Mouse (Mus musculus): ENCODE data around the gene Prdm8. TPM values are rescaled to one million over a fixed set of nuclear protein-coding genes. Genes with fewer than 3 reads are reported as not detected.
A peak's percentile ranks its signal among the peaks of the same experiment; 100 is the strongest.

Gene Prdm8
- total RNA-seq, 2 experiments from 2014 or later = 33.4 to 34.4 TPM

DNA sequence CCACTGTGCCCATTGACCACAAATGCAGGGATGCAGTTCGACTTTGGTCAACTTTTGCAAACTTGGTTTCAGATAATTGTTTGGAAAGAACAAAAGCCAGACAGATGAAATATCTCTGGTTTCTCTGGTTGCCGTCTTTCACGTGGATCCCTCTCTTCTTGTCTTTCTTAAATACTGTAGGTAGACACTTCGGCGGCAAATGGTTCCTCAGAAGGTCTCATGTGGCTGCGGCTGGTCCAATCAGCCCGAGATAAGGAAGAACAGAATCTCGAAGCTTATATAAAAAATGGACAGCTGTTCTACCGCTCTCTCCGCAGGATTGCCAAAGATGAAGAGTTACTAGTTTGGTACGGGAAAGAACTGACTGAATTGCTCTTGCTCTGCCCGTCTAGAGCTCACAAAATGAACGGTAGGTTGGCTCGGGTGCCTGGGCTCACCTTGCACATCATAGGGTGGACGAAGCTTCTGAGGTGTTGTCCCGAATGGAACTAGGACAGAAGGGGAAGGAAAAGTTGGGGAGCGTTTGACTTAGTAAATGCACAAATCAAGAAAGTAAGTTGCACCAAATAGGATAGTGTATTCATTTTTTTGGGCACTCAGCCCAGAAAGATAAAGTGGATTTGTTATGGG, 17.4 kb downstream of the Prdm8 start:
- DNase-seq (ENCODE audit: low spot score in 2 of 2) = peak in 1 of 2 experiments; percentile 33

DNA sequence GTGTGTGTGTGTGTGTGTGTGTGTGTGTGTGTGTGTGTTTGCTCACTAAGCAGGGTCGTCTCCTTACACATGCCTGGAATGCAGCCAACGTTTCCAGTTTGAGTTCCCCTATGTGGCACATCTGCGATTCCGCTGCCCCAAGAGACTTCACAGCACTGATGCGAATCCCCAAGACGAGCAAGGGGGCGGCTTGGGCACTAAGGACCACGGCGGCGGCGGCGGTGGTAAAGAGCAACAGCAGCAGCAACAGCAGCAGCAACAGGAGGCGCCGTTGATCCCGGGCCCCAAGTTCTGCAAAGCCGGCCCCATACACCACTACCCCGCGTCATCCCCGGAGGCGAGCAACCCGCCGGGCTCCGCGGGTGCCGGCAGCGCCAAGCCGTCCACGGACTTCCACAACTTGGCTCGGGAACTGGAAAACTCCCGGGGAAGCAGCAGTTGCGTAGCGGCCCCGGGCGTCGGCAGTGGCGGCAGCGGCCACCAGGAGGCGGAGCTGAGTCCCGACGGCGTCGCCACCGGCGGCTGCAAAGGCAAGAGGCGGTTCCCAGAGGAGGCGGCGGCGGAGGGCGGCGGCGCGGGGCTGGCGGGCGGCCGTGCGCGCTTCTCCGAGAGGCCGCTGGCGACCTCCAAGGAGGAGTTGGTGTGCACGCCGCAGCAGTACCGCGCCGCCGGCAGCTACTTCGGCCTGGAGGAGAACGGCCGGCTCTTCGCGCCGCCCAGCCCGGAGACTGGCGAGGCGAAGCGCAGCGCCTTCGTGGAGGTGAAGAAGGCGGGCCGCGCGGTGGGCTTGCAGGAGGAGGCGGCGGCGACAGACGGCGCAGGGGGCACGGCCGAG, 18.2 kb downstream of the Prdm8 start:
- DNase-seq (ENCODE audit: low spot score in 2 of 2) = peak; percentile 76 to 84

DNA sequence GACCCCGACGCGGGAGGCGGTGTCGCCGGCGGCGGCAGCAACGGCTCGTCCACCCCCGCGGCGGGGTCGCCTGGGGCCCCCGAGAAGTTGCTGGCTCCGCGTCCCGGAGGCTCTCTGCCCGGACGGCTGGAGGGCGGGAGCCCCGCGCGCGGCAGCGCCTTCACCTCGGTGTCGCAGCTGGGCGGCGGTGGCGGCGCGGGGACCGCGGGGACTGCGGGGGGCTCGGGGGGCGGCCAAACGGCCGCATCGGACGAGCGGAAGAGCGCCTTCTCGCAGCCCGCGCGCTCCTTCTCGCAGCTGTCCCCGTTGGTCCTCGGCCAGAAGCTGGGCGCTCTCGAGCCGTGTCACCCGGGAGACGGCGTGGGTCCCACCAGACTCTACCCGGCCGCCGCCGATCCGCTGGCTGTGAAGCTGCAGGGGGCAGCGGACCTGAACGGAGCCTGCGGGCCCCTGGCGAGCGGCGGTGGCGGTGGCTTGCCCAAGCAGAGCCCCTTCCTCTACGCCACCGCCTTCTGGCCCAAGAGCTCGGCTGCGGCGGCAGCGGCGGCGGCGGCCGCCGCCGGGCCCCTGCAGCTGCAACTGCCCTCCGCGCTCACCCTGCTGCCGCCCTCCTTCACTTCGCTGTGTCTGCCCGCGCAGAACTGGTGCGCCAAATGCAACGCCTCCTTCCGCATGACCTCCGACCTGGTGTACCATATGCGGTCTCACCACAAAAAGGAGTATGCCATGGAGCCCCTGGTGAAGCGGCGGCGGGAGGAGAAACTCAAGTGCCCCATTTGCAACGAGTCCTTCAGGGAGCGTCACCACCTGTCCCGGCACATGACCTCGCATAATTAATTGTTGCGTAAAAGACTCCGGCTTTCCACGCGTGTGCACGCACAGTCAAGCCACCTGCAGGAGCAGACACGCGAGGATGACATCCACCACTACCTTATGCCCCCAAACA, 19.1 kb downstream of the Prdm8 start:
- DNase-seq (ENCODE audit: low spot score in 2 of 2) = peak in 1 of 2 experiments; percentile 35

DNA sequence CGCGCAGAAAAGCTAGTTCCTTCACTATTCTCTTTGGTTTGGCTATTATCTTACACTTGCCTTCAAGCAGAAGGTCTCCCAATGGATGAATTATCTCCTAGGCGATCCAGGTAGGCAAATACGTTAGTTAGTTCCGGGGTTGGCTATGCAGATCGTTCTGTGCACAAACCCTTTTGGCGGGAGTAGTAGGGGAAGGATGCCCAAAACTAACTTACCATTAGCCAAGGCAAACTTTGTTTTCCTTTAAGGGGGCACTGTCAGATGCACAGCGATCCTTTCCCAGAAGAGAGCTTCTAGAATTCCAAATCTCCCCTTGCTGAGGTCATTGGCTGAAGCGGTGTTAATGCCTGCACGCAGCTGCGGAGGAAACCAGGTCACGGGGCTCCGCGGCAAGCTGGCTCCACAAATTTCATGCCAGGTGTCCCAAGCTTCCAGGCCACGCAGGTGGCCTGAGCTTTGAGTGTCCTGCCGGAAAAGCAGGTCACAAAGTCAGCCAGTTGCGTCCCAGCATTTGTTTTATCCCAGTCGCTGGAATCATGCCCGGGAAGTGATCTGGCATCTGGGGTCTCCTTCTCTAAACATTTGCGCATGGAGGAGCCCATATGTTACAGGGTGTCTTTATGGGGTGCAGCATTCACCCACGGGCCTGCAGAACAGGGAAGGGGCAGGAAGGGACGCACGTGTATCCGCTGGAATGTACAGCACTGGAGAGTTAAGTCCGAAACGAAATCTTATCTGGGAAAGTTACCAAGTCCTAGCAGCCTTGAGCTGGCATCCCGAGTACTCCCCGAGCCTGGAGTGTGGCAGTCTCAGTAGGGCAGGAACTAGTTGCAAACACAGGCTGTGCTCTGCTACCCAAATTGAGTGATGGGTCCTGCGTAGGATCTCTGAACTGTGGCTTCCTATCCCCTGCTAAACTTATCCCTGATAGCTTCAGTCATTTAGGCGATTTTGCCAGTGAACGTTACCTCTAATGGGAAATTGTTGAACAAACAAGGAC, 22.5 kb downstream of the Prdm8 start:
- peak in 1 of 2 experiments; percentile 16 for DNase-seq (ENCODE audit: low spot score in 2 of 2)

DNA sequence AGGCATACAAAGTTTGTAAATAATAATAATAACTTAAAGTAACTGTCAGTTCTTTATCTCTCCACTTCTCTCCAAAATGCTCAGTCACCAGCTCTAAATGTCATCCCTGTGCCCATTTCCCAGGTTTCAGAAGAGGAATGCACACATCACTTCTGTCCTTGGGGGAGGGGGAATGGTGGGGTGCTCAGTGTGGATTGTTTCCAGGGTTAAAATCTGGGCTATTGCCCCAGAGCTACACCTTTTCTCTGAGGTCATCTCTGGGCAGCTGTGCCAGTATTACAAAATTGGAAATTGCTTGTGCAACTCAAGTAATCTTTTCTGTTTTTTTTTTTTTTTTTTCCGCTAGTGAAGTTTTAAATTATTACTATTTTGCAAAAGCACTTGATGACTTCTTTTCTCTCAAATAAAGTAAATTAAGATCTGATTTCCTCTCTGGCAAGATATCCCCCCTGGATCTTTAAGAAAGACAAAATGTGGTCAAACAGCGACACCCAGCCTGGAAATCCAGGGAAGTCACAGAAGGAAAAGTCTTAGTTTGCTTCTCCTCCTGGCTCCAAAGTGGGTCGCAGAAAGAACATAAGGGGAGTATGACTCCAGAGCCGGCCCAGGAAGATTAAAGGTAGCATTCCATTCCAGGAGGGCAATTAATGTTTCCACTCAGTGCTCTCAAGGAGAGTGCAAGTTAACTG, 25.4 kb downstream of the Prdm8 start:
- no peak for DNase-seq (ENCODE audit: low spot score in 2 of 2)

DNA sequence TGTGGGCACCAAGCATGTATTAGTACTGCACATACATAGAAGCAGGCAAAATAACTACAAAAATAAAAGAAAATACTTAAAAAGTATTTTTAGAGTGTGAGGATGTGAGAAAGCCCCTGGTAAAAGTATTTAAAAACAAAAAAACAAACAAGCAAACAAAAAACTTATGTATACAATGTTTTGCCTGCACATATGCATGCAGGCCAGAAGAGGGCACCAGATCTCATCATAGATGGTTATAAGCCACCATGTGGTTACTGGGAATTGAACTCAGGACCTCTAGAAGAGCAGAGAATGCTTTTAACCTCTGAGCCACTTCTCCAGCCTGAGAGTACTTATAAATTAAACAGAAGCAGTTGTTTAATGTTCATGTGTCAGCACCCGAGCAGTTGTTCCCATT, 28.0 kb downstream of the Prdm8 start:
- DNase-seq (ENCODE audit: low spot score in 2 of 2) = no peak

DNA sequence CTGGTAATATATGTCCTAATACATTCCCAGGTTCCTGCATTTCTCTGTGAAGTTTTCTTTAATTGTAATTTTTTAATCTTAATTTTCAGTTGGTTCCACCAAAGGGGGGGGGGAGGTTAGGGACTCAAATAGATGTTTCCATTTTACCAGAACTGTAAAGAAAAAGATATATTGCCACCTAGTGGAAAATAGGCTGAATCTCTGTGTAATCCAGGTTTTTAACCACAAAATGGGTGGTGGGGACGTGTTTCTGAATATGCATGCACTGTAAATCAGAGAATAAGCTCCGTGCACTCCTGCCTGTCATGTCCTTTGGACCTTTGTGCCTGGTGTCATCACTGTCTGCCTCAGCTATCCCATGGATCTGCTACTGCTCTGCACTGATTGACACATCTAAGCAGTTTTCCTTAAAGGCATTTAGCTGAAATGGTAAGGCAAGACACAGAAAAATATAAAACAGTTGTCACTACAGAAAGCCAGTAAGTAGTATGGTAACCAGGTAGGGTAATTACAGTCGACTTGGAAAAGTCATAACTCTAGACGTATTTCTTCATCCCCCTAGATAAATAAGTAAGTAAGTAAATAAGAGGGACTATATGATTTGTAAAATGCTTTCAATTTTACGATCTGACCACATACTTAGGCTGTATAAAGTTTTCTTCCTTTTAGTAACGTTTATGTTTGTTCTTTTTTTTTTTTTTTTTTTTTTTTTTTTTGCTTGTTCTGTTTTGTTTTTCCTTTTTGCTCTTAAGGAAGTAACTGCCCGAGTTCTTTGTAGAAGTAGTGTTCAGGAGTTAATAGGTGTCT, 31.6 kb downstream of the Prdm8 start:
- no peak for DNase-seq (ENCODE audit: low spot score in 2 of 2)

DNA sequence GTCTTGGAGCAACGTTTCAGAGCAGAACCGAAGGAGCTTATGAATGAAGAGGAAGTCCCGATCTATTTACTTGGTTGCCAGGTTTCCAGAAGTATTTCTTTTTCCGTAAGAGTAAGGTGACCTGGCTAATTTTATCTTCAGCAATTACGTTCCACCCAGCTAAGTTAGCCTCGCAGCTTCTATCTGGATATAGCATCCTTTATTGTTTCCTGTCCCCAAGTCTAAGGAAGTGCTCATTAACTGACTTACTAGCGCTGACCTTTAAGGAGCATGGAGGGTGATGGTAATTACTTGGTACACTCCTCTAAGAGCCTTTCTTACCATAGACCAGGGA, 32.2 kb downstream of the Prdm8 start:
- DNase-seq (ENCODE audit: low spot score in 2 of 2) = no peak

DNA sequence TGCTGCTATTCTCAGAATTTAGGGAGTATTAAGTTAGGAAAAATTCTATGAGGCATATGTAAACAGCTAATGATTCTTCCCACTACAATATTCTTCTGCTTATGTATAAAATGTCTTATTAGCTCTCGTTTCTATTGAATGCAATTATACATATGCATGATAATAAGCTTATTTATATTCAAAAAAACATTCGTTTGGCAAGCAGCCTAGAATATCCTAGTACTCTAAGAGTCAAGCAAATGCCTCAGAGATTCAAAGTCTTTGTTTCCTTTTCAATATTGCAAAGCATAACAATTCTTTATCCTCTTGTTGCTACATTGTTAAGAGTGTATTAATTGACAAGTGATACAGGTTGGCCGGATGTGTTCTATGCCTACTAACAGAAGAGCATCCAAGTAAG, 34.6 kb downstream of the Prdm8 start:
- DNase-seq (ENCODE audit: low spot score in 2 of 2) = no peak

DNA sequence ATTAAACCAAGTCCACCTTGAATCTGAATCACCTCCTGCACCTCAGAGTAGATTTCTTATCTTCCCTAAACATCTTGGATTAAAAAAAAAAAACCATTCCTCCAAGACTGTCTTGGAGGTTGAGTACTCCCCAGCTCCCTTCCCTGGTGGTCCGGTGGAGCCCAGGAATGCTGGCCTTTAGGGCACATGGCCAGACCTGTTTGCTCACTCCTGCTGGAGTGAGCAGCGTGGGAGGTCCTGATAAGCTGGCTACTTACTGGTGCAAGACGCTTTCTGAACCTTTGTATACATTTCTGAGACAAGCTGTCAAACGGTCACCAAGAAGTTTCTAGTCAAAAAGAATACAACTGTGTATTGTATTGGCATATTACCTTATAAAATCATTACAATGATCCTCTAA, 36.0 kb downstream of the Prdm8 start:
- no peak for DNase-seq (ENCODE audit: low spot score in 2 of 2)

DNA sequence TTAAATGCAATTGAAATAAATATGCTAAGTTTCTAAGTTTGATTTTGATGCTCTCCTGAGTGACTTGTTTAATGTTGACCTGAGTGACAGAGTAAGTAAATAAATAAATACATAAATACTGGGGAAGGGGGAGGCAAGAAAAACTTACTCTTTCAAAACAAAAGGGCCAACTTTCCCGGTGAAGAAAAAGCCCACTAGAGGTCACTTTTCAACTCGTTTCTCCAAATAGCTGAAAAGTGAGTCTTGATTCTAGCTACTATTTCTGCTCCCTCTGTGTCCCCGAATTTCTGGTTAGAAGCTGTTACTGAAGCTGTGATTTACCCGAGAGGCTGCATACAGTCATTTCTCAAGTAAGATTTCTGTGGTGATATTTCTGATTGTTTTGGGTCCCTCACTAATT, 45.5 kb downstream of the Prdm8 start:
- no peak for DNase-seq (ENCODE audit: low spot score in 2 of 2)

DNA sequence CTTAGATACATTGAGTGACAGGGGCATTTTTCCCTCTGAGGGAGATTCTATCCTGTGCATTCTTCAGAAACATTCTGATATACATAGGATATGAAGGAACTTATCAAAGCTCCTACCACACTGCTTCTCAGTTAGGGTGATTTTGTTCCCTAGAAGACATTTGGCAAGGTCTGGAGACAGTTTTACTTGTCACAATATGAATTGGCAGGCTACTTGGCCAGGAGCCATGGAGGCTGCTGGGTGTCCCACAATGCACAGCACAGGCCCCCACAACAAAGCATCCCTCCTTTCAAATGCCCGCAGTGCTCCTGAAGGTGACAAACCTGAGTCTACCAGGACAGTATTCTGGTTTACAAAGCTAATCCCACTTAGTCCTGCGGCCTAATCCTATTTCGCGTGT, 55.0 kb downstream of the Prdm8 start:
- DNase-seq (ENCODE audit: low spot score in 2 of 2) = no peak

DNA sequence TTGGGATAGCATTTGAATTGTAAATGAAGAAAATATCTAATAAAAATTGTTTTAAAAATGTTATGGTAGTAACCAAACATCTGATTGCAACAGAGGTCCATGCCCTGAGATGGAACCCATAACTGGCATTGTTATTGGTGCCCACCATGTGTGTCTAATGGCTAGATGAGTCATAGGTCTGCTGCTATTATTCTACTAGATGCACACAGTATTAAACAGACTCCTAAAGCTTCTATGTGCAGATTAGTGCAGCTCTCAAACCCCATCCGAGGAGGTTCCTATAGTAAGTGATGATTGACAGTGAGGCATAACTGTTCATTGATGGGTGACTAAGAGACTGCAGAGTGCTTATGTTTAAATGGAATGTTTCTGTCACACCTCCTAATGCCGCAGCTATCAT, 59.7 kb downstream of the Prdm8 start:
- DNase-seq (ENCODE audit: low spot score in 2 of 2) = no peak

DNA sequence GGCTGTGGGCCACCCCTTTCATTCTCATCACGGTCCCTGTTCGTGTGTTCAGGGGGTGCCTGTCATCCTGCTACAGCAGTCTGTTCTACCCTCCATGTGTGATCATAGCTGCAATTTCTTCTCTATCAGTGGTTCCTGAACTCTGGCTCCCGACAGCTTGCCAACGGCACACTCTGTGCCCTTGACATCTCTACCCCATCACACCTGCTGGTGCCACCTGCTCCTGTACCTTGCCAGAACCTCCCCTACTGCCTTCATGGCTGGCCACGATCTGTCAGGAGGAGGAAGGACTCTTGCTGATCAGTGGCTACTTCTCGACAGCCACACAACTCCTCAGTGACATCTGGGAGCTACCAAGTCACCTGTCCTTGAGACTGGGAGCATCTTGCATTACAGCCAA, 62.5 kb downstream of the Prdm8 start:
- no peak for DNase-seq (ENCODE audit: low spot score in 2 of 2)

DNA sequence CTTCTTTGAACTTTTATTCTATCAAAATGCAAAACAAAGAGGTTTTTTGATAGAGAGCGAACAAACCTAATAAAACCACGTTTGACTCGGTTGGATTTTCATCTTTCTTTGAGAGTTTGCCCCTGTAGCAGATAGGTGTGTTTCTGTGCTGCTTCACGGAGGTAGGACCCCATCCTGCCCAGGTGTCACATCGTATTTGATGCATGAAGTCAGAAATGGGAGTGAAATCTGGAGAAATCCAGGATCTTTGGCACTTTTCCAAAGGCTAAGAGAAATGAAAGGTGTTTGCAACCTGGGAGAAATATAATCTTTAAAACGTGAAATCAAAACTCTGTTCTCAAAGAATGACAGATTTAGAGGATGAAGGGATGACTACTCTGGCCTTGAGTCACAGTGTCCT, 71.5 kb downstream of the Prdm8 start:
- no peak for DNase-seq (ENCODE audit: low spot score in 2 of 2)
